Mouse (Mus musculus): ENCODE measurements around the gene Gm11232. TPM values are rescaled to one million over a fixed set of nuclear protein-coding genes. Genes with fewer than 3 reads are reported as not detected.

The Gm11232 gene
- polyA plus RNA-seq (2012; rRNA removed), result 0.03 and 0.04 TPM in 2 replicates

GRCm38 (mm10) chr4:71757865-71758264, at the start of gene Gm11232:
Gm11232 (minus strand) TSS chr4:71757965.

